Mouse (Mus musculus): Measurements from ENCODE around the gene Tram2. TPM values are rescaled to one million over a fixed set of nuclear protein-coding genes. Genes with fewer than 3 reads are reported as not detected.
A peak's percentile ranks its signal among the peaks of the same experiment; 100 is the strongest.

Gene Tram2
- polyA plus RNA-seq, 1 experiment from 2014 or later: 5.0 TPM

- no peak overlapping the region for H3K27ac ChIP-seq
- H3K4me1 ChIP-seq (replicated peaks): no peaks in the 10 kb centered on the region
- H3K9me3 ChIP-seq: no peaks in the 10 kb centered on the region
- DNase-seq (ENCODE audit: low spot score): no peak
- 81% methylated on average over 9 of the region's 9 CpGs for WGBS
- H3K36me3 ChIP-seq: no peaks in the 10 kb centered on the region
- H3K4me3 ChIP-seq: no peak overlapping the region
- no peaks in the 10 kb centered on the region for H3K27me3 ChIP-seq (ENCODE audit: insufficient read depth, poor library complexity, severe bottlenecking)
Measured at GRCm38 (mm10) chr1:20974341-20975135, 104.5 kb downstream of the Tram2 start.

- no peak for DNase-seq (ENCODE audit: low spot score)
- WGBS: 98% methylated on average over 6 of the region's 6 CpGs
Measured at GRCm38 (mm10) chr1:20973389-20973788, 105.6 kb downstream of the Tram2 start.

GRCm38 (mm10) chr1:20969642-20970041 lies 109.4 kb downstream of the Tram2 start:
- Histone ChIP-seq H3K4me3 (no peak overlapping the region), H3K36me3 (no peaks in the 10 kb centered on the region), H3K9me3 (no peaks in the 10 kb centered on the region), H3K27me3 (ENCODE audit: insufficient read depth, poor library complexity, severe bottlenecking) (no peaks in the 10 kb centered on the region), H3K4me1 (replicated peaks) (no peaks in the 10 kb centered on the region), H3K27ac (no peak overlapping the region)
- 80% methylated on average over 2 of the region's 2 CpGs for WGBS
- no peak for DNase-seq (ENCODE audit: low spot score)

More at GRCm38 (mm10) chr1:20973389-20973788, 105.6 kb downstream of the Tram2 start:
- Histone ChIP-seq H3K4me1 (replicated peaks) (no peaks in the 10 kb centered on the region), H3K27me3 (ENCODE audit: insufficient read depth, poor library complexity, severe bottlenecking) (no peaks in the 10 kb centered on the region), H3K4me3 (no peak overlapping the region), H3K9me3 (no peaks in the 10 kb centered on the region), H3K36me3 (no peaks in the 10 kb centered on the region), H3K27ac (no peak overlapping the region)

- no peak overlapping the region for H3K27ac ChIP-seq
- H3K27me3 ChIP-seq (ENCODE audit: insufficient read depth, poor library complexity, severe bottlenecking): no peaks in the 10 kb centered on the region
- 91% methylated on average over 3 of the region's 3 CpGs for WGBS
- peaks cover 16% of the 10 kb centered on the region for H3K4me1 ChIP-seq (replicated peaks)
- no peak overlapping the region for H3K4me3 ChIP-seq
- no peaks in the 10 kb centered on the region for H3K9me3 ChIP-seq
- no peak for DNase-seq (ENCODE audit: low spot score)
- no peaks in the 10 kb centered on the region for H3K36me3 ChIP-seq
Measured at GRCm38 (mm10) chr1:20954876-20955275, 124.2 kb downstream of the Tram2 start.

GRCm38 (mm10) chr1:20951799-20952198 lies 127.2 kb downstream of the Tram2 start:
- H3K4me1 ChIP-seq (replicated peaks): peaks cover 16% of the 10 kb centered on the region
- no peaks in the 10 kb centered on the region for H3K36me3 ChIP-seq
- H3K9me3 ChIP-seq: no peaks in the 10 kb centered on the region
- DNase-seq (ENCODE audit: low spot score): no peak
- H3K4me3 ChIP-seq: peak overlapping the region; percentile 58
- H3K27ac ChIP-seq: peak overlapping the region; percentile 95
- no peaks in the 10 kb centered on the region for H3K27me3 ChIP-seq (ENCODE audit: insufficient read depth, poor library complexity, severe bottlenecking)
- 2% methylated on average over 16 of the region's 16 CpGs for whole genome bisulfite sequencing

- H3K4me3 ChIP-seq: peak within 1 kb of the TSS; percentile 58
- no peaks in the 10 kb centered on the region for H3K36me3 ChIP-seq
- 1% methylated on average over 23 of the region's 23 CpGs for WGBS
- H3K27ac ChIP-seq: peak within 1 kb of the TSS; percentile 95
- no peaks in the 10 kb centered on the region for H3K27me3 ChIP-seq (ENCODE audit: insufficient read depth, poor library complexity, severe bottlenecking)
- no peaks in the 10 kb centered on the region for H3K9me3 ChIP-seq
- DNase-seq (ENCODE audit: low spot score): peak; percentile 98
- H3K4me1 ChIP-seq (replicated peaks): peaks cover 16% of the 10 kb centered on the region
Measured at GRCm38 (mm10) chr1:20951300-20951763, 127.7 kb downstream of the Tram2 start, which contains the start of gene Efhc1. Efhc1 (plus strand) TSS chr1:20951626.

Other genes with a start within 250 kb of the Tram2 start
- 6.5 and 8.4 TPM in 2 replicates for gene Paqr8, start 188.6 kb downstream of the Tram2 start, polyA plus RNA-seq (2016; fragmentation: Nextera tagmentation; extraction: Ambion mirVana)
- gene Efhc1, start 127.6 kb downstream of the Tram2 start, polyA plus RNA-seq (2016; fragmentation: Nextera tagmentation; extraction: Ambion mirVana): 2.1 and 2.3 TPM in 2 replicates
- gene Tmem14a, start 139.3 kb upstream of the Tram2 start, polyA plus RNA-seq (2016; fragmentation: Nextera tagmentation; extraction: Ambion mirVana): 10.5 and 11.1 TPM in 2 replicates
- gene Gsta3, start 161.4 kb upstream of the Tram2 start, polyA plus RNA-seq (2016; fragmentation: Nextera tagmentation; extraction: Ambion mirVana): 0.21 and 0.26 TPM in 2 replicates